In genomic region chr8:78426875-78427768, GRCm38 (mm10) we compare ENCODE assay signal across 16 mouse cellular contexts. TPM values are rescaled to one million over a fixed set of nuclear protein-coding genes. Genes with fewer than 3 reads are reported as not detected.
DNase-seq lines count a peak whose midpoint lies in the region; ATAC-seq and TF ChIP-seq lines count a peak whose summit lies in the region.
"Had no signal": no experiment of that assay in that cellular context is flagged by ENCODE, and none has a peak within 500 bp of the region (broad histone marks: within the 10 kb centered on the region; RNA-seq: fewer than 3 reads in every experiment).

No protein-coding gene starts in this region.

- peaks cover 81% of the 10 kb centered on the region for H3K27me3 ChIP-seq in forebrain, postnatal 0 days (ENCODE audit: insufficient read depth, low read length)
- peaks cover 70% of the 10 kb centered on the region for H3K27me3 ChIP-seq in midbrain, embryonic 11.5 days (ENCODE audit: control insufficient read depth, insufficient read depth, low read length)

- no peak overlapping the region for H3K27ac ChIP-seq in forebrain, postnatal 0 days (ENCODE audit: low read depth, low read length)
- H3K27ac ChIP-seq in midbrain, embryonic 11.5 days (ENCODE audit: low read depth, low read length), result no peak overlapping the region

- H3K9ac ChIP-seq in forebrain, postnatal 0 days, result no peak overlapping the region
- no peak overlapping the region for H3K9ac ChIP-seq in midbrain, embryonic 11.5 days (ENCODE audit: low read length)

- no peak overlapping the region for H3K4me2 ChIP-seq in forebrain, postnatal 0 days (ENCODE audit: low read depth)
- peak overlapping the region; percentile 31 for H3K4me2 ChIP-seq in midbrain, embryonic 11.5 days
- H3K4me2 ChIP-seq: heart, embryonic 11.5 days had no signal

- no peak for TF ChIP-seq CTCF in forebrain, postnatal 0 days (IDR thresholded peaks at IDR 0.05; ENCODE audit: low read depth)

- DNase-seq in embryo, embryonic 10 days (ENCODE audit: low spot score), result peak; percentile 9
- no peak for DNase-seq in embryo, embryonic 9.5 days (ENCODE audit: extremely low spot score)
- no peak for DNase-seq in forebrain, postnatal 0 days
- DNase-seq in midbrain, embryonic 11.5 days (ENCODE audit: low spot score, missing footprints), result peak; percentile 90
- DNase-seq in retina, embryonic 14.5 days (ENCODE audit: low spot score), result peak; percentile 44
- DNase-seq in urinary bladder, adult 18-20 months (ENCODE audit: low spot score in 2 of 2), result no peak
- DNase-seq in frontal cortex, postnatal 10 days (ENCODE audit: low spot score in 2 of 2), result no peak
- DNase-seq: right cerebral cortex, adult 18-20 months had no signal

- peak; percentile 27 for ATAC-seq in forebrain, postnatal 0 days
- ATAC-seq in midbrain, embryonic 11.5 days (ENCODE audit: low FRiP score), result peak; percentile 65
- ATAC-seq in erythroblast, adult 5-6 weeks (replicated peaks; ENCODE audit: low FRiP score, poor library complexity, severe bottlenecking), result no peak

- H3K4me3 ChIP-seq in forebrain, postnatal 0 days (ENCODE audit: low read depth, low read length), result 0 out of 2 replicates have a peak overlapping the region, but pooled peaks have one; percentile 1
- no peak overlapping the region for H3K4me3 ChIP-seq in midbrain, embryonic 11.5 days (ENCODE audit: low read depth, low read length)

- 1% methylated on average over 32 of the region's 32 CpGs for WGBS in forebrain, postnatal 0 days
- under 1% methylated on average over 32 of the region's 32 CpGs for WGBS in midbrain, embryonic 11.5 days

- H3K9me3 ChIP-seq in forebrain, postnatal 0 days (ENCODE audit: low read length), result no peaks in the 10 kb centered on the region
- H3K9me3 ChIP-seq in midbrain, embryonic 11.5 days (ENCODE audit: control insufficient read depth, low read length), result no peaks in the 10 kb centered on the region

- no peaks in the 10 kb centered on the region for H3K36me3 ChIP-seq in forebrain, postnatal 0 days (ENCODE audit: insufficient read depth)
- H3K36me3 ChIP-seq in midbrain, embryonic 11.5 days (ENCODE audit: control insufficient read depth, insufficient read depth, low read length), result no peaks in the 10 kb centered on the region

- no peaks in the 10 kb centered on the region for H3K4me1 ChIP-seq in forebrain, postnatal 0 days (ENCODE audit: insufficient read depth)
- peaks cover 3% of the 10 kb centered on the region; the same call in 1 of the 2 replicates for H3K4me1 ChIP-seq in midbrain, embryonic 11.5 days (ENCODE audit: control insufficient read depth, insufficient read depth, low read length)

RNA-seq across cellular contexts. Expression of gene Pou4f2, which starts 9.3 kb away (rescaled TPM):
- total RNA-seq in forebrain, postnatal 0 days (2014; rRNA removed), result not detected in 2 replicates
- polyA plus RNA-seq in forebrain, postnatal 0 days (2015; fragmentation: Nextera tagmentation; extraction: Ambion mirVana), result not detected in 2 replicates
- polyA plus RNA-seq in midbrain, embryonic 11.5 days (2014; fragmentation: Nextera tagmentation; extraction: Ambion mirVana), result 0.41 and 0.68 TPM in 2 replicates
- total RNA-seq in erythroblast, adult 5-6 weeks (2015; ENCODE audit: low replicate concordance), result not detected in 2 replicates
- not detected in 2 replicates for total RNA-seq in erythroblast, adult 5-6 weeks (2017; ENCODE audit: low replicate concordance)
- total RNA-seq: common myeloid progenitor, adult 5-6 weeks; MEL had no signal
- polyA plus RNA-seq: heart, embryonic 11.5 days; intestine, embryonic 14.5 days; limb, embryonic 11.5 days; lung, embryonic 16.5 days; urinary bladder, adult 2 months had no signal

Comparison
In these comparisons a context has a peak if more than half of its experiments do, and no peak if none do; other contexts are left out.
1. DNase-seq: peak in embryo, embryonic 10 days (single experiment), midbrain, embryonic 11.5 days (single experiment) and retina, embryonic 14.5 days (single experiment); none in embryo, embryonic 9.5 days (single experiment), forebrain, postnatal 0 days (single experiment), urinary bladder, adult 18-20 months (0 of 2) and frontal cortex, postnatal 10 days (0 of 2).